Mouse (Mus musculus) MEL (cell line): ENCODE measurements around the gene Mrps10. TPM values are rescaled to one million over a fixed set of nuclear protein-coding genes. Genes with fewer than 3 reads are reported as not detected.

Source experiments
- DNase-seq: peaks from one replicate; pipeline ENCODE4 v3.0.0; 2011; ENCODE audit warnings: low read depth, low spot score
- H3K27ac ChIP-seq: 2 replicates; pipeline ENCODE4 v1.5.1; 2012; ENCODE audit warnings: low read depth, mild to moderate bottlenecking, control low read depth, low read length, moderate library complexity; ENCODE audit not compliant: control insufficient read depth
- H3K27me3 ChIP-seq, 2 experiments: fragments of 150-350 bp in 1 of 2; sonication (generic) in 1 of 2; 2 replicates each; pipeline ENCODE4 v1.6.1; 2012; ENCODE audit warnings: low read length in 2 of 2, mild to moderate bottlenecking in 2 of 2, improper control_type of control experiment in 1 of 2, moderate library complexity in 1 of 2; ENCODE audit not compliant: insufficient read depth in 2 of 2, control insufficient read depth in 1 of 2
- H3K36me3 ChIP-seq, 2 experiments: 2 replicates each; pipeline ENCODE4 v1.6.1; 2012 to 2014; ENCODE audit warnings: low read length in 2 of 2, improper control_type of control experiment in 1 of 2, inconsistent platforms in 1 of 2, mild to moderate bottlenecking in 1 of 2; ENCODE audit not compliant: insufficient read depth in 2 of 2, control insufficient read depth in 1 of 2
- H3K4me1 ChIP-seq, 2 experiments: fragments of 150-350 bp in 1 of 2; sonication (generic) in 1 of 2; 2 replicates each; pipeline ENCODE4 v1.6.1; 2012; ENCODE audit warnings: low read length in 2 of 2, improper control_type of control experiment in 1 of 2, mild to moderate bottlenecking in 1 of 2; ENCODE audit not compliant: insufficient read depth in 2 of 2, control insufficient read depth in 1 of 2
- H3K4me3 ChIP-seq, 2 experiments: fragments of 150-350 bp in 1 of 2; sonication (generic) in 1 of 2; 2 replicates each; pipeline ENCODE4 v1.5.1; 2012; ENCODE audit warnings: low read depth in 2 of 2, low read length in 2 of 2, mild to moderate bottlenecking in 2 of 2, moderate library complexity in 2 of 2, control low read depth in 1 of 2, improper control_type of control experiment in 1 of 2; ENCODE audit not compliant: control insufficient read depth in 1 of 2, insufficient read depth in 1 of 2
- H3K79me2 ChIP-seq: 2 replicates; pipeline ENCODE4 v1.6.1; 2012; ENCODE audit warnings: mild to moderate bottlenecking, low read length, moderate library complexity; ENCODE audit not compliant: control insufficient read depth, poor library complexity, insufficient read depth
- H3K9ac ChIP-seq: 2 replicates; pipeline ENCODE4 v1.6.1; 2012; ENCODE audit warnings: low read depth, mild to moderate bottlenecking, control low read depth, low read length, moderate library complexity; ENCODE audit not compliant: control insufficient read depth, poor library complexity, severe bottlenecking
- H3K9me3 ChIP-seq: fragments of 150-350 bp; sonication (generic); replicated peaks from 2 replicates; pipeline ENCODE4 v1.6.1; 2012; ENCODE audit warnings: mild to moderate bottlenecking, low read length, improper control_type of control experiment, moderate library complexity; ENCODE audit not compliant: insufficient read depth
- CHD1 ChIP-seq: IDR thresholded peaks from 2 replicates; pipeline ENCODE4 v1.6.1; 2012; ENCODE audit warnings: low read depth, mild to moderate bottlenecking, inconsistent platforms, low read length, improper control_type of control experiment
- CTCF ChIP-seq, 3 experiments: IDR thresholded peaks in 2 of 3; conservative IDR thresholded peaks in 1 of 3; 2 replicates each; pipeline ENCODE4 v1.5.1; 2011 to 2012; ENCODE audit warnings: low read length in 3 of 3, low read depth in 2 of 3, mild to moderate bottlenecking in 2 of 3, improper control_type of control experiment in 1 of 3, inconsistent platforms in 1 of 3, mixed read lengths in 1 of 3, moderate library complexity in 1 of 3; ENCODE audit not compliant: control insufficient read depth in 1 of 3, insufficient read depth in 1 of 3, poor library complexity in 1 of 3, severe bottlenecking in 1 of 3
- E2F4 ChIP-seq: IDR thresholded peaks from 2 replicates; pipeline ENCODE4 v1.6.1; 2011; ENCODE audit warnings: low read depth, low read length, improper control_type of control experiment, borderline replicate concordance
- EP300 ChIP-seq, 2 experiments: IDR thresholded peaks; 2 replicates each; pipeline ENCODE4 v1.6.1; 2011; ENCODE audit warnings: improper control_type of control experiment in 2 of 2, low read length in 2 of 2, low read depth in 1 of 2, mild to moderate bottlenecking in 1 of 2
- GATA1 ChIP-seq: IDR thresholded peaks from 2 replicates; pipeline ENCODE4 v1.6.1; 2011; ENCODE audit warnings: low read depth, low read length, improper control_type of control experiment
- HCFC1 ChIP-seq: IDR thresholded peaks from 2 replicates; pipeline ENCODE4 v1.6.1; 2012; ENCODE audit warnings: low read depth, mild to moderate bottlenecking, inconsistent platforms, low read length, improper control_type of control experiment, moderate library complexity
- KAT2A ChIP-seq: conservative IDR thresholded peaks from 2 replicates; pipeline ENCODE4 v1.6.1; 2012; ENCODE audit warnings: low read depth, low read length, improper control_type of control experiment, inconsistent platforms
- MAX ChIP-seq: IDR thresholded peaks from 2 replicates; pipeline ENCODE4 v1.6.1; 2011; ENCODE audit warnings: low read length, improper control_type of control experiment
- MEF2A ChIP-seq: IDR thresholded peaks from 2 replicates; pipeline ENCODE4 v1.6.1; 2014; ENCODE audit warnings: low read depth, mild to moderate bottlenecking, inconsistent platforms, low read length, improper control_type of control experiment; ENCODE audit not compliant: poor library complexity, insufficient replicate concordance, severe bottlenecking; ENCODE audit errors: extremely low read depth
- NELFE ChIP-seq: IDR thresholded peaks from 2 replicates; pipeline ENCODE4 v1.6.1; 2011; ENCODE audit warnings: low read depth, low read length, improper control_type of control experiment
- RAD21 ChIP-seq: IDR thresholded peaks from 2 replicates; pipeline ENCODE4 v1.6.1; 2011; ENCODE audit warnings: mild to moderate bottlenecking, low read depth, low read length, improper control_type of control experiment
- RCOR1 ChIP-seq: IDR thresholded peaks from 2 replicates; pipeline ENCODE4 v1.6.1; 2012; ENCODE audit warnings: low read depth, mild to moderate bottlenecking, inconsistent platforms, low read length, improper control_type of control experiment
- USF1 ChIP-seq: IDR thresholded peaks from 2 replicates; pipeline ENCODE4 v1.6.1; 2014; ENCODE audit warnings: low read depth, mild to moderate bottlenecking, inconsistent platforms, low read length, improper control_type of control experiment, moderate library complexity
- ZMIZ1 ChIP-seq: IDR thresholded peaks from 2 replicates; pipeline ENCODE4 v1.6.1; 2012; ENCODE audit warnings: low read depth, mild to moderate bottlenecking, inconsistent platforms, low read length, improper control_type of control experiment, moderate library complexity
- polyA plus RNA-seq, 2 experiments: library from polyadenylated mRNA; stranded (reverse) in 1 of 2; unstranded in 1 of 2; fragments of >175 nt in 1 of 2; fragments of >200 nt in 1 of 2; gene quantifications; 2 replicates each; pipeline versions ENCODE4 v1.2.1 to v1.2.4; 2012; ENCODE audit warnings: low replicate concordance in 2 of 2, low read depth in 1 of 2; ENCODE audit not compliant: insufficient read length in 2 of 2, insufficient read depth in 1 of 2, missing spikeins in 1 of 2
- total RNA-seq: library from RNA; depleted of rRNA; stranded (reverse); fragments of 300-350 nt; gene quantifications from 2 replicates; pipeline ENCODE4 v1.2.3, GENCODE M21; 2012

The Mrps10 gene
- total and polyA plus RNA-seq, 3 experiments: 78.9 to 442 (median 107) TPM

DNA sequence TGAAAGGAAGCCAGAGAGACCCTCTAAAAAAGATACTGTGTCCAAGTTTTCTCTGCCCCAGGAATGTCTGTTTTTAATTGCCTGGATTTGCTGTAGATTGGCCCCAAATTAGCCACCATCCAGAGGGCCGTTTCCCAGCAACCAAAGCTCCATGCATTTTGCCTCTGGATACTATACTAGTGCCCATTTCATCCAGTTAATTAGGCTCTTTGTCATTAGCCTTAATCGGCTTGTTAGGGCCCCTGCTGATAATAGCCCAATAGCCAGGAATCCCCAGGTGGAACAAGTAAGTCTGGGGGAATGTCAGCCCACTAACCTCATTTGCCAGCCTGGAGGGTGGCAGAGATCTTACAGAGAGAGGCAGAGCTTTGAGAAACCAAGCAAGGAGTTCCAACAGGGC is 35.3 kb upstream of the Mrps10 start:
- no peak for DNase-seq
- Histone ChIP-seq H3K4me1 (peaks cover 9 to 13% of the 10 kb centered on the region in 2 experiments), H3K79me2 (no peaks in the 10 kb centered on the region), H3K36me3 (peaks cover 0 to 6% of the 10 kb centered on the region in 2 experiments; a peak in 2 of 4 replicates), H3K9ac (no peak overlapping the region), H3K9me3 (no peaks in the 10 kb centered on the region), H3K4me3 (no peak overlapping the region), H3K27me3 (no peaks in the 10 kb centered on the region), H3K27ac (no peak overlapping the region)
- TF ChIP-seq RCOR1 (no peak), MAX (no peak), MEF2A (no peak), USF1 (no peak)

DNA sequence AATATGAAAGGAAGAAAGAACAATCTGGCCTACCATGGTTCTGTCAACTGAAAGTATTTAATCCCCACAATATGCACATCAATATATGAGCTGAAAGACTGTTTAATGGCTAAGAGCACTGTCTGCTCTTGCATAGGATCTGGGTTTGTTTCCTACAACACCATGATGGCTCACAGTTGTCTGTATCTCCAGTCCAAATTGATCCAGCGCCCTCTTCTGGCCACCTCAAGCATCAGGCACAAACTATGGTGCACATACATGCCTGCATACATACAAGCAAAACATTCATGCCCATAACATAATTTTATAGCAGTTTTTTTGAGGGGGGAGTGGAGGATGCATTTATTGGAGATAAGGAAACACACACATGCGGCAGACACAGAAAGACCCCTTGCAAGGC is 25.6 kb upstream of the Mrps10 start:
- Histone ChIP-seq H3K4me1 (no peaks in the 10 kb centered on the region), H3K79me2 (no peaks in the 10 kb centered on the region), H3K9me3 (no peaks in the 10 kb centered on the region), H3K9ac (no peak overlapping the region), H3K27ac (no peak overlapping the region), H3K36me3 (no peaks in the 10 kb centered on the region), H3K4me3 (no peak overlapping the region), H3K27me3 (no peaks in the 10 kb centered on the region)
- DNase-seq: peak; percentile 24
- TF ChIP-seq KAT2A (no peak), NELFE (no peak), ZMIZ1 (no peak), CHD1 (no peak), RAD21 (no peak; the same call in 1 of the 2 replicates), HCFC1 (no peak), GATA1 (no peak), CTCF (IDR thresholded peaks at IDR 0.05 in 2 of 3, conservative IDR thresholded peaks at IDR 0.05 in 1 of 3; ENCODE audit: control insufficient read depth in 1 of 3, insufficient read depth in 1 of 3, low read depth in 2 of 3, low read length in 3 of 3, poor library complexity in 1 of 3, severe bottlenecking in 1 of 3) (peak; percentile 6 to 25 (median 20); a peak in 2 of 6 replicates)

- H3K9ac ChIP-seq: no peak overlapping the region
- H3K4me1 ChIP-seq: no peaks in the 10 kb centered on the region
- no peaks in the 10 kb centered on the region for H3K27me3 ChIP-seq
- H3K9me3 ChIP-seq: no peaks in the 10 kb centered on the region
- no peak overlapping the region for H3K27ac ChIP-seq
- H3K36me3 ChIP-seq: no peaks in the 10 kb centered on the region
- no peak for TF ChIP-seq MAX
- peak in 1 of 2 experiments; percentile 22; a peak in 1 of 4 replicates for TF ChIP-seq EP300 (IDR thresholded peaks at IDR 0.05; ENCODE audit: low read depth in 1 of 2, low read length in 2 of 2)
- peak; percentile 59 for TF ChIP-seq HCFC1
- no peak for TF ChIP-seq NELFE
- TF ChIP-seq E2F4: peak; percentile 73; the same call in 1 of the 2 replicates
- H3K79me2 ChIP-seq: no peaks in the 10 kb centered on the region
- DNase-seq: peak; percentile 19
- H3K4me3 ChIP-seq: no peak overlapping the region
These were observed 18.9 kb upstream of the Mrps10 start for GRCm38 (mm10) chr17:47349721-47350319.
